Mouse (Mus musculus): ENCODE data around the gene Fam92b.

Fam92b gene

DNA sequence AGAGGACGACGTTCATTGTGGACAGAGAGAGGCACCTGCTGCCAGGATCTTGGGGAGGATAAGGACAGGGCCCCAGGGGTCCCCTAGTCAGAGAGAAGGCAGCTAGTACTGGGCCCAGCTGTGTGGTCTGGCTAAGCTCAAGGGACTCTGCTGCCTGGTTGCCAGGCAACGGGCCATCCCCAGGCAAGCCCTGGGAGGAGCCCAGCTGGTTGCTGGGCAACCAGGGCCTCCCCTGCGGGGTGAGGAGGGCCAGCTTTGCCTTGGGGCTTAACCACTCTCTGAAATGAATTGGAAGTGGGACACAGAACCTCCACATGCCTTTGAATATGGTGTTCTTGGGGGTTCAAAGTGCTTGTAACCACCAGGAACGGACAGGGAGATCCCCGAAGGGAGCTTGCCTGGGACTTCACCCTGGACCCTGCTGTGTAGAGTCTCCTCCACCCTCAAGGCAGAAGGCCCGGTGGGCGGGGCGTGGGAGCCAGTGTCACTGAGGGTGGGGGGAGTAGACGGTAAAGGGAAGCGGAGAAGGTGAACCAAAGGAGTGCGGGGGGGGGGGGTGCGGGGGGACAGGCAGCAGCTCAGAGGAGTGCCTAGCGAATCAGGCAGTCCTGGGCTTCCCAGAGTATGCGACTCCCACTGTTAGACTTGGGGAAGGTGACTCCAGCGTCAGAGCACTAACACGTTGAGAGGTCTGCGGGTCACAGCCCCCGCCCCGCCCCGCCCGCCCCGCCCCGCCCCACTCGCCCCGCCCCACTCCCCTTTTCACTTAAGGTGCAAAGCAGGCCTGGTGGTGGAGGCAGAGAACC, at the start of gene Fam92b:
TSS of gene Fam92b (minus strand) at position 149 of the 806 bp plus-strand sequence.
- DNase-seq (ENCODE audit: low read depth, low spot score), result peak; percentile 65

DNA sequence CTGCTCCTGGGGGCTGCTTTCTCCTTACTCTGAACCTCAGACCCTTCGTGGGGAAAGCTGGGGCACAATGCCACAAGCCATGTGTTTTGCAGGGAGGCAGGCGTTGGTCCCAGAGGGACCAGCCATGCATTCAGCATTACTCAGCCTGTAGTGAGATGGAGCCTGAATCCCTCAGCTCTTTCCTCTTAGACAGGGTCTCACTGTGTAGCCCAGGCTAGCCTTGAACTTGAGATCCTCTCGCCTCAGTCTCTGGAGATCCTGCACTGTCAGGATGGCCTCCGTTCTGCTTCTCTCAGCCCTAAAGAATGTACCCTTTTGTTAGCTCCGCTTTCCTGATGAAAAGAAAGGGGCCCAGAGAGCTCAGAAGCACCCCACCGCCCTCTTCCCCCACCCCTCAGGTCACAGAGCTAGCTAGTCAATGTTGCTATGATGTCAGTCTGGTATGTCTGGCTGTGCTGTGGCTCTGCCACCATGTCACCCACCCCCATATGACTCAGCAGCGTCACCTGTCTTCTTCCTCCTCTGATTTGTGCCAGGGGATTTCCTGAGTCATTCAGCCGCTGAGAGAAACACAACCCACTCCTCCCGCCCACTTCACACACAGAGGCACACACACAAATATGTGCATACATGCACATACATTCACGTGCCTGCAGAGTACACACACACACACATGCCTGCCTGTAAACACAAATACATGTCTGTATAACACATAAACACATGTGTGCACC, 48.3 kb upstream of the Fam92b start:
- no peak for DNase-seq (ENCODE audit: low read depth, low spot score)

DNA sequence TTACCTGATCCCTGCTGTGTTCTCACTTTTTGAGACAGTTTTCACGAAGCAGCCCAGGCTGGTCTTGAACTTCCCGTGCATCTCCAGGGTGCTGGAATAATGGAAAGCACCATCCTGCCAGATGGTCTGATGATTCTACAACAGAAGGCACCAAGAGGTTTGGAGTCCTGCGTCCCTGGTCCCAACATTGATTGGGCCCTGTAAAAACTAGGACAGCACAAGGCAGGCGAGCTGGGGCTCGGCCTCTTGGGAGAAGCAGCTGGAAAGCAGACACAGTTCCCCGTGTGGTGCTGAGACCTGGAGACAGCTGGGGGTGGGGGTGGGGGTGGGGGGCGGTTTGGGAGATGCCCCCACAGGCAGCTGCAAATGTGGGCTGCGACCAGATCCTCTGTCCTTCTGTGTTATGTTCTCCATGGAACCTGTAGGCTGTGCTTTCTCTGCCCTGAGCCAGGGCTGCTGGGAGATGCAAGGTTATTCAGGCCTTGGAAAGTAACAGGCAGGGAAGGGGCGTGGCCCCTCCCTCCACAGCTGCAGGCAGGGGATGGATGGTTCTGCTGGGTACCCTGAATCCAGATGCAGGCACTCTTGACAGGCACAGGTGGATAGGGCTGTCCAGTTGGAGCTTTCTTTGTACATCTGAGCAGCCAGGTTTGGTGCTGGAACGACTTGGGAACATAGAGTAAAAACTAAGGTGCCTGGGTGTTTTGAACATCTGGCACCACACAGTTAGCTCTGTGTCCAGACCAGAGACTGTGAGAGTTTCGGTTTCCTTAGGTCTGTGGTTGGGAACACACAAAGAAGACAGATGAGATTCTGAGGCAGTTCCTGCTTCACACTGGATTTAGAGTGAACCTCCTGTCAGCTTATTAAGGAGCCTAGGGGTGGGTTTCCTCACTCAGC, 47.5 kb upstream of the Fam92b start:
- DNase-seq (ENCODE audit: low read depth, low spot score), result no peak

DNA sequence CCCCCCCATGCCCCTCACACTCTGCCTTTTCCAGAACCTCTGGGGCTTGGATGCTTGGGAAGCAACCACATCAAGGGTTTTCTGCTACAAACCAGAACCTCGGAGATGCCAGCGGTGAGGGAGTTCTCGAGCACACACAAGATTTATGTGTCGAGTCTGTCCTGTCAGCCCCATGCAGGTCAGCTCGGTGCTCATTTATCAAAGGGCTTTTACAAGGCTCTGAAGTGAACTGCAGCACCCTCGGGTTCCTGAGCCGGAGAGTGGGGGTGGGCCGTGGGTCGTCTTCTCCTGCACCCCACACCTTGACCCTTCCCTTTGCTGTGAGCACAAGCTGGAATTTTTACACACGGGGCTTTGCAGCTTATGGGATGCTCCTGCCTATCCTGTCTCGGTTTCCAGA, 45.3 kb upstream of the Fam92b start:
- DNase-seq (ENCODE audit: low read depth, low spot score), result no peak

DNA sequence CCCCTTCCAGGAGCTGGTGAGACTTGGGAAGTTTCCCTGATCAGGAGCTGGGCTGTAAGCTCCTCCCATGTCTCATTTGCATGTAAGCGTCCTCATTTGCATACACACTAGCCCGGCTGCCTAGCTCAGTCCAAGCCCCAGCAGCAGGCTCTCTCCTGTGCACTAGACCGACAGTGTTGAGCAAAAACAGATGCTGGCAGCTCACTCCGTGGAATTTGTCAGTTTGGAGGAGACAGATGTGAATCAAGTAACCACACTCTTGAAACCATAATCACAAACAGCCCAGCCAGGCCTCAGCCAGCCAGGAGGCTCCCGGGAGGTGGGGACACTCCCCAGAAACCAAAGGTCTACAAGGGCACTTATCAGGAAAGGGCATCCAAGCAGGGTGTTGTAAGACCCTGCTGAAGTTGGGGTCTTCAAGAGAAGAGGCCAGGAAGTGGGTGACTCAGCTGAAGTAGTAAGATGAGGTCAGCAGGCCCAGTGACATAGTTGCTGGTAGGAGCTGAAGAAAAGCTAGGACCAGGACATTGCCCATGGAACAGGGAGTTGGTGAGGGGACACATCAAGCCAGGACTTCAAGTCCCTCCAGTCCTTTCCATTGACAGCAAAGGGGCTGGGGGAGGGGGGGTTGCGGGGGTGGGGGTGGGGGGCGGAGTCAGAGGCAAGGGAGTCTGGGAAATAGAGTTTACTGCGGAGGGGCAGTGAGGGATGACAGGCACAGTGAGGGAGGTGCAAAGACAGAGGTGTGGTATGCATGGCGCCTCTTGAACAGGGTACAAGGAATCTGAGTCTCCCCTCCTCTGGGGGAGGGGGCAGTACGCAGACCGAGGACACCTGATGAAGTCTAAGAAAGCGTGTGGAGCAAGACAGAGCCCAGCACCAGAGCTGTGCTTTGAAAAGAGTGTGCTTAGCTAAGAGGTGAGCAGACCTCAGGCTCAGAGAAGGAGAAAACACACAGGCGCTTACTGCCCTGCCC, 39.9 kb upstream of the Fam92b start:
- peak; percentile 61 for DNase-seq (ENCODE audit: low read depth, low spot score)

DNA sequence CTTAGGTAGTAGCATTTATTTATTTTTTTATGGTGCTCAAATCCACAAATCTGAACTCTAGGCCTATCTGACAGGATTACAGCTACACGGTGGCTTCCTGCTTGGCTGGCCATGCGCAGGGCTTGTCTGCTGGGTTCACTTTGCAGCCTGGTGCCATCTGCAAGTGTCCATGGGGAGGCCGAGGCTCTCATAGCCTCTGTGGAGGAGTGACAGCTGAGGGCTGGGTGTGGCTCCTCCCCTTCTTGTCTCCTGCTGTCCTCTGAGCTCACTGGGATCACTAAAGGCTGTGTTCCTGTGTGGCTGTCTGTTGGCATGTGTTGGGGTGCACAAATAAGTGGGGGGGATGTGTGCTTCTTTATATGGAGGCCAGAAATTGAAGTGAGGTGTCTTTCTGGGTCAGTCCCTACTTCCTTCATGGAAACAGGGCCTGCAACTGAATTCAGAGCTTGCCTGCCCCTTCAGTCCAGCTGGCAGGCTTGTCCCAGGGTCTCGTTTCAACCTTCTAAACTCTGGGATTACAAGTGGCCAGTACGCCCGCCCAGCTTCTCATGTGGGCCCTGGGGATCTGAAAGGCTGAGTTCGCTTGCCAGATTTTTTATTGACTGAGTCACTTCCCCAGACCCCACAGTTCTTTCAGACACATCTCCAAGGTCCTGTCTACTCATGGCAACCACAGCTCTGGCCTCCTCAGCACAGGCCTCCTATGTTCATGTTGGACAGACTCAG, 38.3 kb upstream of the Fam92b start:
- peak; percentile 75 for DNase-seq (ENCODE audit: low read depth, low spot score)

DNA sequence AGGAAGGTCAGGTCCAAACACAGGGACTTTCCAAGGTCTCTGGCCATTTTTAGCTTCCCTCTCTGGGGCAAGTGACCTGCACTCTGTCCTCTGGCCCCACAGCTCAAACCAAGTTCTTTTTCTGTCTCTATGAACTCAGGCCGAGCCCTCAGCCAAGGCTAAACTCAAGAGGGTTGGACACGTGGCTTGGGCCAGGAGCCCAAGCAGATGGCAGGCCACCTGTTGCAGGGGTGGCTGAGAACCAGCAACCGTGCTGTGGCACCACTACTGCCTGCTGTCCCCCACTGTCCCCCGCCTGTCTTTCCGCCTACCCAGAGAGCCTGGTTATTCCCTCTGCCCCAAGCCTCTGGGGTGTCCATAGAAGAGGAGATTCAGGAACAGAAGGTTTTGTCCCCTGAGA, 36.7 kb upstream of the Fam92b start:
- DNase-seq (ENCODE audit: low read depth, low spot score), result peak; percentile 97

DNA sequence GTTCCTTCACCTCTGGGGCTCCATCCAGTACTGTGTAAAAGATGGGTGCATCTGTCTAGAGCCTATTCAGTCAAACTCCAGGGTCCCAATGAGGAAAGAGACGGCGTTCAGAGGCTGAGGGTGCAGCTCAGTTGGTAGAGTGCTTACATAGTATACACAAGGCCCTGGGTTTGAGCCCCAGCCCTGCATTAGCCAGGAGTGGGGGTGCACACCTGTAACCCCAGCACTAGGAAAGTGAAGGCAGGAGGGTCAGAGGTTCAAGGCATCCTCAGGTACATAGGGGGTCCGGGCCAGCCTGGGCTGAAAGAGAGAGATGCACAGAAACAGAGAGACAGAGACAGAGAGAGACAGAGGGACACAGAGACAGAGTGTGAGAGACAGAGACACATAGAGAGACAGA, 36.0 kb upstream of the Fam92b start:
- DNase-seq (ENCODE audit: low read depth, low spot score), result no peak

DNA sequence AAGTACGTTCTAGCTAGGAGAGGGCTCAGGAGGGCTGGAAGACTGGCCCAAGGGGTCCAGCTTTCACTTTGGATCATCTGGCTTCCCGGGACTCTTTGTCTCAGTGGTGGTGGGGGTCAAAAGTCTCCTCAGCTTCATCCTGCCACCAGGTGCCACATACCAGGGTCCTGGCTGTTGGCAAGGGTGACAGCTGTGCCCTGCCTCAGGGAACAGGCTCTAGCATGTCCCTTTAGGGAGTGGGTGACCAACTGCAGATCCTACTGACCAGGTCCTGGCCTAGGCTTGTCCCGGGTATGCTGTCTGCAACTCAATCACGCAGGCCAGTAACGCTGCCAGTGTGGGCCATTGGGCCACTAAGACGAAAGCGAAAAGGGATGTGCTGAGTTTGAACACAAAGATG, 35.3 kb upstream of the Fam92b start:
- DNase-seq (ENCODE audit: low read depth, low spot score), result no peak

DNA sequence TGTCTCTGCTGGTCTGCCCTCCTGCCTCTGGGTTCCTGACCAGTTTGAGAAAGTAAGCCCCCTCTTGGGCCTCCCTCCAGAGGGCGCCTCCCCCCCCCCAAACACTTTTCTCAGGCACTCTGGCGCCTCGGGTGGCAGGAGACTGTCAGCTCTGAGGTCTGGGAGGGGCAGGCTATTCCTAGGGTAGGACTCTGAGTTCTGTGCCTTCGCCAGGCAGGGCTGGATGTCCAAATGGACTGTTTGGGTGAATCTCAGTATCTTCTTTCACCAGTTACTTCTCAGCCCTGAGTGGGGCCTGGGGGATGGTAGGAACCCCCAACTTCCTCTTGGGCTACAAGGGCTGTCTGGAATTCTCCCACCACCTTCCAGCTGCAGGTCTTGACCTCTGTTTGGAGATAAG, 34.1 kb upstream of the Fam92b start:
- DNase-seq (ENCODE audit: low read depth, low spot score), result no peak

DNA sequence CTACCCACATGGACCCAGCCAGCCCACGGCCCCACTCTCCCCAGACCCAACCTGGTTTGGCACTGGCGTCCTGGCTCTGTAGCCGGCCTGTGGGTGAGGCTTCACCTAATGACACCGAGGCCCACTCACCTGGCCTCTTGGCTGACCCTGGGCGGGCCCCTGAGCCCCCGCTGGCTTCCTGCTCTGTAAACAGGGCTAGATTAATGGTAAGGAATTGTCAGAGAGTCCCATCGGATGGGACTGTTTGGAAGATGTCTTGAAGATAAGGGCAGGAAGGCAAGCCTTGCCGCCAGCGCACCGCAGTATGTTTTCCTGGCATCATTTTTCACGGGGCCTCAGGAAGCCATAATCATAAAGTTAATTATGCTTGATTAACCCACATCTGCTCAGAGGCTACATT, 30.8 kb upstream of the Fam92b start:
- no peak for DNase-seq (ENCODE audit: low read depth, low spot score)

DNA sequence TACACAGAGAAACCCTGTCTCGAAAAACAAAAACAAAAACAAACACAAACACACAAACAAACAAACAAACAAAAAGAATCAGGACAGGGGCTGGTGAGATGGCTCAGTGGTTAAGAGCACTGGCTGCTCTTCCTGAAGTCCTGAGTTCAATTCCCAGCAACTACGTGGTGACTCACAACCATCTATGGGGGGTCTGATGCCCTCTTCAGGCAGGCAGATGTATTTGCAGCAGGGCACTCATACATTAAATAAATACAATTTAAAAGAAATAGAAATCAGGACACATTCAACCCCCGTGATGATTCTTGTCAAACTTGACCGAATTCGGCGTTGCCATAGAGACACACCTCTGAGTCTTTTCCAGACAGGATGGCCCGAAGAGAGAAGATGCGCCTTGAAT, 30.1 kb upstream of the Fam92b start:
- no peak for DNase-seq (ENCODE audit: low read depth, low spot score)

DNA sequence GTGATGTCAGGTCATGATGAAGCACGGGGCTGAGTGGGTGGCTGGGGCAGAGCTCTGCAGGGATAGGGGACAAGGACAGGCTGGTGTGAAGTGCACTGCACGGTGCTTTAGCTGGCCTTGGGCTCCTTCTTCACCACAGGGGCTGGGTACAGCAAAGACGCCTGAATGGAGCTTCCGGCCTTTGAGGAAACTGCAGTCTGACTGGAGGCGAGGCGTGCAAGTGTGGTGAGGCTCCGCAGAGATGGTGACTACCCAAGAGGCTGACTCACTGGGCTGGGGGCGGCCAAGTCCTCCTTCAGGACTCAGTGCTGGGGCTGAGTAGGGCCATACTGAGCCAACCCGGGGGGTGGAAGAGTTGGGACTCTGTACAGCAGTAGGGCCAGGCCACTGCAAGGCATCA, 28.6 kb upstream of the Fam92b start:
- DNase-seq (ENCODE audit: low read depth, low spot score), result no peak

DNA sequence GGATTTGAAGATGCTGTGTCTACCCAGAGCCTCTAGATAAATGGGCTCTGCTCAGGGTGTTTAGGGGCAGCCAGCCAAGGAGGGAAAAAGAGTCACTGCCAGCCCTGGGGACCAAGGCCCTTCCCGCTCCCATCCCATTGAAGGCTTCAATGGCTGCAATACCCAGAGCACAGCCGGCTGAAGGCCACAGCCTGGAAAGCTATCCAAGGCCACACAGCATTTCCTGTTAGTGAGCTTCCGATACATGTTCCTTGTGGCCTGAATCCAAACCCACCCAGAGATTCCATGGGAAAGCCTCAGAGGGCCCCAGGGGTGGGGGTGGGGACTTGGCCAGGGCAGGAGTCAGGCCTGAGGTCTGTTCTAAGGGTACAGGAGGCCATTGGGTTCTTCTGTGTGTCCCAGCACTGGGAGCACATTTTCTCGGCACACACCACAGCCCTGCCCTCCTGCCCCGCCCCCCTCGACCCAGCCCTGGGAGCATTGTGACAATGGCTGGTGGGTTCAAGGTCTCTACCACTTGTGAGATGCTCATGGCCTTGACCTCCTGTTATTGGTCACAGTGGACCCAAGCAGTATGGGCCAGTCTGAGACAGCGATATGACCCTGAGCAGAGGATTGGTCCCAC, 27.6 kb upstream of the Fam92b start:
- no peak for DNase-seq (ENCODE audit: low read depth, low spot score)

DNA sequence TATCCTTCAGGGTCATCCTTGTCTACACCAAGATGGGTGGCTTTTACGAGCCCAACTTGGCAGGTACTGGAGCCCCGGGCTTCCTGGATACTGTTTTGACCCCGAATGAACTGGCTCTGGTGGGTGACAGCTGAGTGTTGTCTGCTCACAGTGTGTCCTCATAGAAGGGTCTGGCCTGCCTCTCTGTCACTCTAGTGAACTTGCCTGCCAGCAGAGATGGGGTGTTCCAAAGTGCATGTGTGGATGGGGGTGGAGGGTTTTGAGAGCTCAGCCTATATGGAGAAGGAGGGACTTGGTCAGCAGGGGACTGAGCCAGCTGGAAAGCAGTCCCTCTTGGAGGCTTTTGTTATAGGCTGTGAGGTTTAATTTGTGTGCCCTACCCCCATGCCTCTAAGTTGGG, 25.3 kb upstream of the Fam92b start:
- DNase-seq (ENCODE audit: low read depth, low spot score), result no peak

DNA sequence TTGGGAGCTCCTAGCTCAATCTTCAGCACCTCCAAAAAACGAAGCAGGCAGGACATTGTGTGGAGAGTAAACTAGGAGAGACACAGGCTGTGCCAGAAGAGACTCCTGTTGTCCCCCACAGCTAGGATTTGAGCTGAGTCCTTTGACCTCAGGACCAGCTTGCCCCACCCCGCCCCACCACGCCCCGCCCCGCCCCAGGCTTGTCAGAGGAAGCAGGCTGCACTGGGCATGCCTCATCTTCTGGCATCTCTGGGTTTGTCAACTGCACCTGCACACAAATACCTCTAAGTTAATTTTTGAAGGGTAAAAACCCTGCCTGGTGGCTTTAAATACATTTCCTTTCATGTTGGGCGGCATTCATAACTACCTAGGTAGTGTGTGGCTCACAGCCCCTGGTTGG, 24.1 kb upstream of the Fam92b start:
- DNase-seq (ENCODE audit: low read depth, low spot score), result no peak

DNA sequence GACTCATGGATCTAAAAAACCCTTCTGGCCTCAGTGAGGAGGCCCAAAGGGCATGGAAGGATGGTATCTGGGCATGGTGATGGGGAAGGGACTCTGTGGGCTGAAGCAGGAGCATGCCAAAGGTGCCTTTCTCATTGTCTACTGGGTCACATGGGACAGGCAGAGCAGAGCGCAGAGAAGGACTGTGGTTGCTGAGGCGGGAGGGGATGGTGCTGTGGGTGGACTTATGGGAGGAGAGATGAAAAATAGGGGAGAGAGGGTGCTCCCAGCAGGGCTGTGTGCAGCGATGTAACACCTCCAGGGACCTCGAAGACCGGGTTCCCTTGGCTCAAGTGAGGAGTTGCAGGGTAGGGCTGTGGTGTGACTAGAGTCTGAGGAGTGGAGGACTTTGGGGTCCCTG, 14.9 kb upstream of the Fam92b start:
- no peak for DNase-seq (ENCODE audit: low read depth, low spot score)

DNA sequence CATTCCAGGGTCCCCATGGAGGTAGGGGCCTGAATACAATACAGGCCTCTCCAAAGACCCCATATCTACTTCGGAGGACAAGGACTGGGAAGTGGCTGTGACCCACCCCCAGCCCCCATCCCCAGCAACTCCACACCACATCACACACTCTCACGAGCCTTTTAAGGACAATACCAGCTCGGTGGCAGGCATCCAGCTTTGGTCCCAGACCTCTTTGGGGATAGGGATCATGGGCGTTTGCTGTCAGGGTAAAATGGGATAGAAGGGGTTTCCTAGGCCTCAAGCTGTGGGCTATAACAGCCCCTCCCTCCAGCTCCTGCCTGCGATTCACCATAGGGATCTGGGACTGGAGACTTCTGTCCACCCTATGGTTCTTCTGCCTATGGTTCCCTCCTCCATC, 14.4 kb upstream of the Fam92b start:
- DNase-seq (ENCODE audit: low read depth, low spot score), result no peak

DNA sequence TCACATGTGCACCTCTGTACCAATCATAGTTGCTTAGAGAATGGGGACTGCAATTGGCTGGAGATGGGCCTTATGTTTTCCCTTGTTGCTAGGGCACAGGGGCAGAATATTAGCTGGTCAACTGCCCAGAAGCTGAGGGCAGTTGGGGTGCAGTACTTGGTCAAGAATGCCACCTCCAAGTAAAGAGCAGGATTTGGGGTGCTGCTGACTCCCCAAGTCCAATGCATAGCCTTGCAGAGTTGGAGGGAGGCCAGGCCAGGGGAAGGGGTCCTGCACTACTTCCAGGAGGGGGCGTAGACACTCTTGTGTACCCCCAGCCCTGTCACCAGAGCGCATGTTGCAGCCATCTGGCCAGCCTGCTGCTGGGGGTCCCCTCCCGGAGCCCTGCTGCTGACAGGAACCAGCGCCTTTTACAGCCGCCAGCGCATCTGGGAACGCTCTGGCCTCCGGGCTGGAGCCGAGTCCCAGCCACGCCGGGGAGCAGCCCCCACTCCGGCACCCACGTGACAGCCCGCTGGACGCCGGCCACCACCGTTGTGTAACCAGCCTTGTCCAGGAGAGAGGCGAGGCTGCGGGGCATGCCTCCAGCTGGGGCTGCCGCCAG, 13.6 kb upstream of the Fam92b start:
- DNase-seq (ENCODE audit: low read depth, low spot score), result peak; percentile 96
